Mouse (Mus musculus): Measurements from ENCODE around the gene Nmt2.

DNA sequence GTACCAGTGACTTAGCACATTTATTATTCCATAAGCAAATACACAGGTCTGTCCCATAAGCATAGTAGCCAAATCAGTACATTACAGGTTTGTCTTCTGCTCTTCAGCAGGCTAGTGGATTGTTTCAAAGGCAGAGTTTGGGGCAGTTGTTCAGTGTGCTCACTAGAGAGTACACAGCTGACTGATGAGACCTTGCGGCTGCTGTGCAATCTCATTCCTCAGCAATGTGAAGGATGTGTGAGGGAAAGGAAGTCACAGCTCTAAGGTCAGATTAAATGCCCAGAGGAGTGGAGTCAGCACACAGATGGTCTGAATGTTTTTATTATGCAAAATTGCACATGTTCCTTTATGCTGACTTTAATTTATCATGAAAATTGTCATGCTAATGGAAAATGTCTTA lies 42.5 kb downstream of the Nmt2 start:
- TF ChIP-seq CTCF (IDR thresholded peaks at IDR 0.05; ENCODE audit: extremely low read depth, insufficient read depth, low read length) = no peak
- no peak for TF ChIP-seq POLR2A (IDR thresholded peaks at IDR 0.05; ENCODE audit: extremely low read depth, insufficient read depth, low read length)

Measured in cortical plate, adult 2 months (tissue).